Mouse (Mus musculus): Measurements from ENCODE around the gene Olfr223.

- TF ChIP-seq POLR2A (IDR thresholded peaks at IDR 0.05; ENCODE audit: extremely low read depth, insufficient read depth, low read length) (no peak), CTCF (IDR thresholded peaks at IDR 0.05; ENCODE audit: low read depth, low read length) (no peak)
These were observed 17.4 kb downstream of the Olfr223 start for GRCm38 (mm10) chr11:59575726-59576125.
